Mouse (Mus musculus) spleen, adult 2 months (tissue): Measurements from ENCODE around the gene Gm9887. TPM values are rescaled to one million over a fixed set of nuclear protein-coding genes. Genes with fewer than 3 reads are reported as not detected.

Source experiments
- DNase-seq, 2 experiments: peaks; one replicate each; pipeline versions ENCODE4 v3.0.0 to v3.0.0-alpha.2; 2012 to 2021; ENCODE audit warnings: low spot score in 2 of 2, low read depth in 1 of 2
- H3K27ac ChIP-seq: fragments of 200-500 bp; 2 replicates; pipeline ENCODE4 v1.5.1; 2012; ENCODE audit warnings: low read length, inconsistent platforms; ENCODE audit not compliant: insufficient read depth
- H3K27me3 ChIP-seq: fragments of 200-500 bp; 2 replicates; pipeline ENCODE4 v1.6.1; 2012; ENCODE audit warnings: mild to moderate bottlenecking, moderate library complexity, low read length, inconsistent platforms; ENCODE audit not compliant: control insufficient read depth, insufficient read depth
- H3K36me3 ChIP-seq: fragments of 200-500 bp; 2 replicates; pipeline ENCODE4 v1.6.1; 2012; ENCODE audit warnings: mild to moderate bottlenecking, low read length, inconsistent platforms; ENCODE audit not compliant: control insufficient read depth, insufficient read depth
- H3K4me1 ChIP-seq: fragments of 200-500 bp; 2 replicates; pipeline ENCODE4 v1.6.1; 2011; ENCODE audit warnings: inconsistent platforms; ENCODE audit not compliant: control insufficient read depth, insufficient read depth, insufficient read length
- H3K4me3 ChIP-seq: fragments of 200-500 bp; 2 replicates; pipeline ENCODE4 v1.5.1; 2011; ENCODE audit warnings: mild to moderate bottlenecking, inconsistent platforms; ENCODE audit not compliant: insufficient read depth, insufficient read length; ENCODE audit errors: extremely low read depth
- CTCF ChIP-seq: fragments of 200-500 bp; IDR thresholded peaks from 2 replicates; pipeline ENCODE4 v1.5.1; 2011; ENCODE audit warnings: mild to moderate bottlenecking, inconsistent platforms; ENCODE audit not compliant: insufficient read depth, insufficient read length, insufficient replicate concordance; ENCODE audit errors: extremely low read depth
- POLR2A ChIP-seq: fragments of 200-500 bp; IDR thresholded peaks from 2 replicates; pipeline ENCODE4 v1.6.1; 2011; ENCODE audit warnings: low read depth, low read length, inconsistent platforms
- WGBS: fragments of 180-500 bp; shearing (Covaris S2); methylation state at CpG from one replicate; pipeline ENCODE4 v1.1.7; 2018; 5-methylcytosine and 5-hydroxymethylcytosine counted together
- polyA plus RNA-seq: library from polyadenylated mRNA; depleted of rRNA; stranded (reverse); fragments of >200 nt; gene quantifications from 2 replicates; pipeline ENCODE4 v1.2.3, GENCODE M21; 2012; rRNA removed

Gm9887 gene
- polyA plus RNA-seq, result 3.0 and 5.6 TPM in 2 replicates

DNA sequence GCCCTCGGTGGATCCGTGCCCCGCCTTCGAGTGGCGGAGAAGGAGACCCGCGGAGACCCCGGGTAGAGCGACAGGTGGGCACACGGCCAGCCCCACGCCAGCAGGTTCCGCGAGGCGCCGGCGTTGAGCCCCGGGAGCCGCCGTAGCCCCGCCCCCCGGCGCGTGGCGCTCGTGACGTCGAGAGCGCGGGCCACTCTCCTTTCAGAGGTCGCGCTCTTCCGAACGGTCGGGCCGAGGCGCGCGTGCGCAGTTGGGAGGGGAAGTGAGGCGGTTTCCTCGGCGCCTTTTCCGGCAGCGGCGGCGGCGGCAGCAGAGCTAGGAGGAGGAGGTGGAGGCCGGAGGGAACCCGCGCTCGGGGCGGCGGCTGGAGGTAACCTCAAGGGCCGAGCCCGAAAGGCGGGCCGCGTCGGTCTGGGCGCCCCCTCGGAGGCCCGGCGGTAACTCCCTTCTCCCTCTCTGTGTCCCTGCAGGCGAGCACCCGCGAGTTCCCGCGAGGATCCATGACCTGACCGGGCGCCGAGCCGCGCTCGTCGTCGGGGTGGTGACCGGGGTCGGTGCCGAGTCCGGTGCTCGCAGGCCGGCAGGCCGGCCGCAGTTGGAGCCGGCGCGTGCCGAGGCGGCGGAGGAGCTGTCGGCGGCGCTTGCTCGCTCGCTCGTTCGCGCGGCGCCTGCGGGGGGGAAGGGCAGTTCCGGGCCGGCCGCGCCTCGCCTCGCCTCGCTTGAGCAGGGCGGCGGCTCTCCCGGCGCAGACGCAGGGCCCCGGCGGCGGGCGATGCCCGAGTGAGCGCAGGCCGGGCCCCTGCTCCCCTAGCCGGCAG, at the start of gene Gm9887, which contains the start of gene Arf6:
Gene Gm9887, minus strand, starts transcription at position 605 of the 818 bp plus-strand sequence.
Gene Arf6, plus strand, starts transcription at position 297 of the 818 bp plus-strand sequence.
- WGBS, result under 1% methylated on average over 113 of the region's 121 CpGs
- H3K36me3 ChIP-seq, result peaks cover 9% of the 10 kb centered on the region
- no peaks in the 10 kb centered on the region for H3K27me3 ChIP-seq
- DNase-seq, result peak; percentile 94 to 99
- peaks cover 2% of the 10 kb centered on the region; the same call in 1 of the 2 replicates for H3K4me1 ChIP-seq
- H3K4me3 ChIP-seq, result peak within 1 kb of the TSS; percentile 91
- no peak for TF ChIP-seq CTCF
- peak; percentile 80 for TF ChIP-seq POLR2A
- peak within 1 kb of the TSS; percentile 99 for H3K27ac ChIP-seq

DNA sequence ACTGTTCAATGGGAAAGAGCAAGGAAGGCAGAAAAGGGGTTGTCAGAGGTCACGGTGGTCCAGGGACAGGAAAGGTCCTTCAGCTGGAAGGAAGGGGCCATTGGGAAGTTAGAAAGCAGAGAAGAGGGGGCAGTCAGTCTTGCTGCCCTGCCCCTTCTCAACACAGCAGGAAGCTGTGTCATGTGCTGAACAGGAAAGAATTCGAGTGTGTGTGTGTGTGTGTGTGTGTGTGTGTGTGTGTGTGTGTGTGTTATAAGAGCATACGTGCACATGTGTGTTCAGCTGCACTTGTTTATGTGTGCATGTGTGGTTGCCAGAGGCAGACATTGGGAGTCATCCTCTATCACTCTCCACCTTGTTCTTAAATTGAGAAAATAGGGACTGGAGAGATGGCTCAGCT, 48.5 kb upstream of the Gm9887 start:
- no peaks in the 10 kb centered on the region for H3K36me3 ChIP-seq
- H3K27me3 ChIP-seq, result no peaks in the 10 kb centered on the region
- WGBS, result 18% methylated on average over 3 of the region's 3 CpGs
- H3K4me1 ChIP-seq, result peaks cover 46% of the 10 kb centered on the region; the same call in 1 of the 2 replicates
- no peak overlapping the region for H3K27ac ChIP-seq
- TF ChIP-seq POLR2A (no peak), CTCF (no peak)
- peak in 1 of 2 experiments; percentile 55 for DNase-seq
- H3K4me3 ChIP-seq, result no peak overlapping the region

DNA sequence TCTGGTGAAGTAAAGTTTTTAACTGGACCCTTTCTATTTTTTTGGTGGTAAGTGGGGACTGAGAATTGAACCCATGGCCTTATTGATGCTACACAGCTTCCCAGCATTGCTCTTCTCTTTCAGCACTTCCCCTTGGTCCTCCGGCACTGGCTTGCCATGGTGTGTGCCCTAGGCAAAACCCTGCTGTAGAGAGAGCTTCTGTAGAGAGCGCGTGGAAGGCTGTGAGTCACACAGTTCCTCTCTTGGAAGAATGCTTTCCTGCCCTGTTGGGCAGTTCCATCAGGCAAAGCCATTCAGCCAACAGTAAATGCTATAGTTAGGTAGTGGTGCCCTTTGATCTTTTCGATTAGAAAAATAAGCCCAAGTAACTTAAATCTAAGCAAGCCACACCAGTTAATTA, 47.3 kb upstream of the Gm9887 start:
- no peaks in the 10 kb centered on the region for H3K36me3 ChIP-seq
- H3K27me3 ChIP-seq, result no peaks in the 10 kb centered on the region
- 86% methylated on average over 4 of the region's 4 CpGs for WGBS
- no peak for DNase-seq
- H3K4me1 ChIP-seq, result peaks cover 46% of the 10 kb centered on the region; the same call in 1 of the 2 replicates
- TF ChIP-seq POLR2A, result no peak
- TF ChIP-seq CTCF, result no peak
- H3K4me3 ChIP-seq, result no peak overlapping the region
- no peak overlapping the region for H3K27ac ChIP-seq

- no peak overlapping the region for H3K4me3 ChIP-seq
- H3K27ac ChIP-seq, result no peak overlapping the region
- peaks cover 46% of the 10 kb centered on the region; the same call in 1 of the 2 replicates for H3K4me1 ChIP-seq
- WGBS, result 49% methylated on average over 14 of the region's 14 CpGs
- no peaks in the 10 kb centered on the region for H3K27me3 ChIP-seq
- TF ChIP-seq CTCF (no peak), POLR2A (no peak)
- DNase-seq, result no peak
- H3K36me3 ChIP-seq, result no peaks in the 10 kb centered on the region
These were observed 46.9 kb upstream of the Gm9887 start for GRCm38 (mm10) chr12:69419017-69419605.

DNA sequence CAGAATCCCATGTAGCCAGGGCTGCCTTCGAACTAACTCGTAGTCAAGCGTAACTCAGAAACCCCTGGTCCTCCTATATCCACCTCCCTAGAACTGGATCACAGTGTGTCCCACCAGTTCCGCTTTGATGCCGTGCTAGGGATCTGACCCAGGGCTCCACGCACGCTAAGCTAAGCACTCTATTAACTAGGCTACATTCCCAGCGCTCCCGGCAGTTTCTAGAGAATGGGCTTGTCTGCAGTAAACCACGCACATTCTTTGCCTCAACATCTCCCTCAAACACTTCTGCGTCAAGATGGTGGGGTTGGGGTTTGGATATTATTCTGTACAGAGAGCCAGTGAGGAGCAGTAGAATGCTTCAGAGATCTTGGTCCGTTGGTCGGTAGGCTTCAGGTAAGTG, 46.3 kb upstream of the Gm9887 start:
- H3K27me3 ChIP-seq, result no peaks in the 10 kb centered on the region
- DNase-seq, result no peak
- no peak overlapping the region for H3K27ac ChIP-seq
- no peak overlapping the region for H3K4me3 ChIP-seq
- WGBS, result 88% methylated on average over 13 of the region's 13 CpGs
- TF ChIP-seq CTCF (no peak), POLR2A (no peak)
- H3K36me3 ChIP-seq, result no peaks in the 10 kb centered on the region
- H3K4me1 ChIP-seq, result peaks cover 50% of the 10 kb centered on the region; the same call in 1 of the 2 replicates

DNA sequence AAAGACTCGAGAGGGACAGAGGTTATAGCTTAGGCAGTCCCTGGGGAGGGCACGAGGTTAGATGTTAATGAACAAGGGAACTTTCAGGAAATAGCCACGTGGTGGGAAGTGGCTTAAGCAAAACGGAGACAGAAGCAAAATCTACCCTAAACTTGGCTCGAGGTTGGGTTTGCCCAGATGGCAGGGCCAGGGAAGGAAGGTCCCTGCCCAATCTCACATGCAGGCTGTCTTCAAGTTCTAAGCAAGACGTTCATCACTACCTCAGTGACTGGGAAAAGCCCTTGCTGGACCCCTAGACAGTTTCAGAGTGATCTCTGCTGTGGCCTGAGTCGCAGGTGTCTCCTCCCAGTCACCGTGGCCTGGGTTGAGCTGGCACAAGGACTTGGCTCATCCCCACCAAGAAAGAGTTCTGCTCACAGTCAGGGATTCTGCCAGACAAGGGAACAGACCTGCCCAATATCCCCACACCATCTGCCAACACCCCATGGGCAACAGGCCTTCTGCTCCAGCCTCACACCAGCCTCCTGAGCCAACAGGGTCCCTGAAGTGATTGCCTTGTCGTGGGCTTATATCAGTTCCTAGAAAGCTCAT, 45.5 kb upstream of the Gm9887 start:
- H3K27ac ChIP-seq, result no peak overlapping the region; the same call in 1 of the 2 replicates
- 24% methylated on average over 9 of the region's 9 CpGs for WGBS
- peaks cover 50% of the 10 kb centered on the region; the same call in 1 of the 2 replicates for H3K4me1 ChIP-seq
- no peaks in the 10 kb centered on the region for H3K36me3 ChIP-seq
- DNase-seq, result peak; percentile 44 to 66
- no peak for TF ChIP-seq CTCF
- TF ChIP-seq POLR2A, result no peak
- H3K27me3 ChIP-seq, result no peaks in the 10 kb centered on the region
- H3K4me3 ChIP-seq, result no peak overlapping the region
